Mouse (Mus musculus) spleen, adult 18-20 months (tissue): ENCODE data around the gene Rassf2.

Source experiments
- DNase-seq, 2 experiments: peaks; one replicate each; pipeline ENCODE4 v3.0.0; 2022; ENCODE audit warnings: mixed read lengths in 2 of 2

Gene Rassf2

GRCm38 (mm10) chr2:131952961-131953538 lies 77.0 kb downstream of the Rassf2 start:
- DNase-seq: no peak

- DNase-seq: no peak
Measured at GRCm38 (mm10) chr2:131952456-131952855, 77.6 kb downstream of the Rassf2 start.

GRCm38 (mm10) chr2:131950598-131951095 lies 79.4 kb downstream of the Rassf2 start, which contains the start of gene Prnd:
TSS of gene Prnd (plus strand) at chr2:131950861.
- peak in 1 of 2 experiments; percentile 27 for DNase-seq

GRCm38 (mm10) chr2:131949767-131950597 lies 80.1 kb downstream of the Rassf2 start:
- DNase-seq: peak in 1 of 2 experiments; percentile 63

- DNase-seq: no peak
Measured at GRCm38 (mm10) chr2:131948916-131949639, 81.0 kb downstream of the Rassf2 start.

GRCm38 (mm10) chr2:131948156-131948555 lies 81.9 kb downstream of the Rassf2 start:
- DNase-seq: no peak

GRCm38 (mm10) chr2:131946351-131946750 lies 83.7 kb downstream of the Rassf2 start:
- no peak for DNase-seq

- DNase-seq: no peak
Measured at GRCm38 (mm10) chr2:131945765-131946164, 84.3 kb downstream of the Rassf2 start.

- DNase-seq: no peak
Measured at GRCm38 (mm10) chr2:131945225-131945624, 84.8 kb downstream of the Rassf2 start.

- no peak for DNase-seq
Measured at GRCm38 (mm10) chr2:131944370-131944769, 85.7 kb downstream of the Rassf2 start.

- no peak for DNase-seq
Measured at GRCm38 (mm10) chr2:131941501-131941900, 88.6 kb downstream of the Rassf2 start.

GRCm38 (mm10) chr2:131940506-131940905 lies 89.6 kb downstream of the Rassf2 start:
- DNase-seq: no peak
